Mouse (Mus musculus): ENCODE measurements at regions not wholly inside any gene's neighbourhood (a gene's known extent, or its start where the extent isn't known, plus 50 kb on each side); places are given as distances from the start of the nearest gene placed in this dataset.

DNA sequence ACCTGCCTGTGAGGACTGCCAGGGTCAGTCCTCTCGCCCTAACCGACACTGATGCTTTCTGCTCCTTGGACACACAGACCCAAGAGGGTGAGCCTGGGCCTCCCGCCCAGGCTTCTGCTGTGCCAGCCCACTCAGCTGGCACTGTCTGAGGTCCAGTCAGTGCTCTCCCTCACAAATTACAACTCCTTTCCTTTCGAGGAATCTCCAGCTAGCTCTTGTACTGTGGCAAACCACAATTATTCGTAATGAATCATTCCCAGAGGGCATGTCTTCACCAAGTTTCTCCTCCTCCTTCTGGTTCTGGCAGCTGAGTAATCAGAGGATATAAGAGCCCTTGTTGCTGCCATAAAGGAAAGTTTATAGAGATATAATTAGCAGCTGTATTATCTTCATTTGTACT, 155.2 kb downstream of the 9530068E07Rik start:
- DNase-seq = no peak

DNA sequence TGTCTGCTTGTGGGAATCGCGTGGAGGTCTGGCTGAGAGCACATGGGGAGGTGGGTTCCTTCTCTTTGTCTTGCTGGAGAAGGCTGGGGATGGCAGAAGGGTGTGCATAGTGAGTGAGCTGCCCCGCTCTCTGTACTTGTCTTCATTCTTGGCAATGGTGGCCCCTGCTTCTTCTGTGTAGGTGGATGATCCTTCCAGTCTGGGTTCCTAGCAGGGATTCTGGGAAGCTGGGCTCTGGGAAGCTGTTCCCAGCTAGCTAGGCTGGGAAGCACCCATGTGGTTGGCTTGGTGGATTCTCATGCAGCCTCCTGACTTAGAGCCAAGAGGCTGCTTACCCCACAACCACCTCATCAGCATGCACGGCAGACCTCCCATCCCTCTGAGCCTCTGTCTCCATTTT, 156.6 kb downstream of the 9530068E07Rik start:
- DNase-seq = no peak

GRCm38 (mm10) chr11:52557836-52558235, 161.6 kb downstream of the 9530068E07Rik start:
- DNase-seq = no peak

GRCm38 (mm10) chr11:52558782-52559181, 162.6 kb downstream of the 9530068E07Rik start:
- no peak for DNase-seq

DNA sequence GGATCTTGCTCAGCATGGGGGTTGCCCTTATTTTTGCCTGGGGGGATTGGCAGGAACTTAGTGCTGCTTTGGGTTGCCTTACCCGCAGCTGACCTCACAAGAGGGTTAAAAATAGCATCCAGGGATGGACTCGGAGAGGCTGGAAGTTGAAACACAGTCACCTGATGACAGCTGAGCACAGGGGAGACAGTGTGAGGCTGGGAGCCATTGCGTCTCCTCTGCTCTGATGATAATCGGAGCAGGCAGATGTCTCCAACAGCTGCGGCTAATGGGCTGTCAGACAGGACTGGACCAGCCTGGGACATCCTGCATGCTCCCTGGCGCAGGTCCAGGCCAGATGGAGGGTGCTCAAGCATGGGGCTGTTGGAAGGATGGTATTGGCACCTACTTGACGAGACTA, 165.1 kb downstream of the 9530068E07Rik start:
- DNase-seq = peak; percentile 71 to 86

DNA sequence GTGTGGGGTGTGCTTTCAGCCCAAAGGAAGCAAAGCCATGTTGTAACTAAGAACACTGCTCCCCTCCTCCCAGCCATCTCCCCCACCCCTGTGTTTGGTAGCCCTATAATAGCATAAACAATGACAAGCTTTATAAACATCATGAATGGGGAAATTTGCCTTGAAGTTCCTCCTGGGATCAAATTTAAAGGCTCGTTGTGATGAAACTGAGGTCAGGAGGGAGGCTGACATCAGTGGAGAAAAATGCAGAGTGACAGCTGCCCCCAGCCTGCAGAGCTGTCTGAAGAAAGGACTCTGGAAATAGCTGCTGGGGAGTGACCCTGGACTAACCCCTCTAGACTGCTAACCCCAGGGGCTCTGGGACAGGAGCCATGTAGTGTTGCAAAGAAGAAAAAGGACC, 169.2 kb downstream of the 9530068E07Rik start:
- DNase-seq = no peak

GRCm38 (mm10) chr11:52566026-52566425, 169.8 kb downstream of the 9530068E07Rik start:
- DNase-seq = no peak

DNA sequence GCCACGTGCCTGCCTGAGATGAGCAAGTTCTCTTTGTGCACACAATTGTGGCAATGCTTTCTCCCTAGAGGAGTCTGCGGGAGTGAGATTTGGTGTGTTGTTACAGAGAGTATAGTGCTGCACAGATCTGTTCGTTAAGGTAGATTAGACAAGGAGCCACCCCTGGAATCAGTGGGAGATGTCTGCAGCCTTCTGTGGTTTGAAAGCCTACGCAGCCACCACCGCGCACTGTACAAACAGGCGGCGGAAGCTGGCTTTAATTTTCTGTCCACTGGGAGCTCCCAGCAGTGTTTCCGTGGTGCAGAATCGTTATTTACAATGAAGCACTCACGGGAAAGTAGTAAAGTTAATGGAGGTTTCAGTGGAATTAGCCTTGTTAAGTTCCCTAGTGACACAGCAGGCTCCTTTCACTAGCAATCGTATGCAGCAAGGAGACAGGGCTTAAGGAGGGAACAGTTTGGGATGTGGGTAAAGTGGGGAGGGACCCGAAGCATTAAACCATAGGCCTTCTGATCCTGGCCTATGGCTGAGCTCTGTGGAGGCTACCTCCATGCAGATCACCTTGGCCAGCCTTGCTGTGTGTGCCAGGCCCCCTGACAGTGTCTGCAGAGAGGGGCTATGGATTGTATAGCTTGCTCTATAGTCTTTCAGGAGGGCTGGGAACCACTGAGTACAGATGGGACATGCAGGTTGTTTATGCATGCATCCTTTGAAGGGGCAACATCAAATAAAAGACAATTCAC, 171.9 kb downstream of the 9530068E07Rik start:
- no peak for DNase-seq

- DNase-seq = no peak
Measured at GRCm38 (mm10) chr11:52568794-52569193, 172.6 kb downstream of the 9530068E07Rik start.

DNA sequence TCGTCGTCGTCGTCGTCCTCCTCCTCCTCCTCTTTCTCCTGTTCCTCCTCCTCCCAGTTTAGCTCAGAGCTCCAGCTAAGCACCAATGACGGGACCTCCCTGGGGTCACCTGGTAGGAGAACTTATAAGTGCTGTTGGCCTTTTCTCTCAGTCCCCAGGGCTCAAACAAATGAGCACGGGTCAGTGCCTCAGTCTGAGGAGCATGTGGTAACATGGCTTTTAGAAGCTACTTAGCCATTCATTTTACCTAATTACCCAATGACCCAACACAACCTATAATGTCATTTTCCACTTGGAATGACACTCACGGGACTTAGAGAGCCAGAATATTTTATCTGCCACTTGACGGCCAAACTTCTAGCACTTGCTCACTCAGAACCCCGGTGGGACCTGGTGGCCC, 173.5 kb downstream of the 9530068E07Rik start:
- no peak for DNase-seq

- DNase-seq = no peak
Measured at GRCm38 (mm10) chr11:52578471-52578870, 182.2 kb downstream of the 9530068E07Rik start.

DNA sequence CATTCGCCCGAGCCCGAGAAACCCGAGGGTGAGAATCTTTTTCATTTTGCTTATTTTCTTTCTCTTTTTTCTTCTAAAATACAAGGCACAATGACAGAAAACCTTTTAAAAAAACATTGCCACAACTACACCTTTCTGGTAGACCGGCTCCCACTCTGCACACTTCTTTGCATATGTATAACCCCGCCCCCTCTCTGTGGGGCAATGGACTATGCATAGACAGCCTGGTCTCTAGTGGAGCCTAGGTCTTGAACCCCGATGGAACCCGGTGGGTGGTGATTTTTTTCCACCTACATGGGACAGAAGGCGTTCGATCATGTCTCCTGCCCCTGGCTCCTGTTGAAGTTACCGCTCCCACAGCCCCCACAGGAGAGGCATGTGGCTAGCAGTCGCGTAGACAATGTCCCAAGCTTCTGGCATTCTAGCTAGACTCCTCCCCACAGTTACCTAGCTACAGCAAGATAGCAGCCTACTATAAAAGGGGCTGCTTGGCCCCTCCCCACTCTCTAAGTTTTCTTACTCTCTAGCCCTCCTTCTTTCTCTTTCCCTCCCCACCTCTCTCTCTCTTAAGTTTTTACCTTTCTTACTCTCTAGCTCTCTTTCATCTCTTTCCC, 183.6 kb downstream of the 9530068E07Rik start:
- DNase-seq = no peak

GRCm38 (mm10) chr11:52591596-52592180, 172.7 kb upstream of the Fstl4 start:
- DNase-seq = peak in 1 of 2 experiments; percentile 31

DNA sequence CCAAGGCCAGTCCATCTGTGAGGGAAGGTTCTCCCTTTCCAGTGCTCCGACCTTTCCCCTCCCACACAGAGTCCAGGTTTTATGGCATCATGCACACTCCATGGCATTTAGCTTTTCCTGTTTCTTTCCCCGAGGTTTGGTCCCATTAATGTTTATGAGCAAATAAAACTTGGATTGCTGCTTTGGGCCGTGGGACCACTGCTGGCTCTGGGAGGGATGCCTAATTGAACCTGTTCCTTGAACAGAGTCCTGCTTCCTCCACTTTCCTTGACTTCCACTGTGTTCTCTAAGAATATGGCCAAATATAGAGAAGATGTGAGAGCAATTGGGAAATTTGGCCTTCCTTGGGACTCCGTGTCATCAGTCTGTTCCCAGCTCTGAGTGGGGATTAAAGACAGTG, 170.3 kb upstream of the Fstl4 start:
- DNase-seq = no peak

DNA sequence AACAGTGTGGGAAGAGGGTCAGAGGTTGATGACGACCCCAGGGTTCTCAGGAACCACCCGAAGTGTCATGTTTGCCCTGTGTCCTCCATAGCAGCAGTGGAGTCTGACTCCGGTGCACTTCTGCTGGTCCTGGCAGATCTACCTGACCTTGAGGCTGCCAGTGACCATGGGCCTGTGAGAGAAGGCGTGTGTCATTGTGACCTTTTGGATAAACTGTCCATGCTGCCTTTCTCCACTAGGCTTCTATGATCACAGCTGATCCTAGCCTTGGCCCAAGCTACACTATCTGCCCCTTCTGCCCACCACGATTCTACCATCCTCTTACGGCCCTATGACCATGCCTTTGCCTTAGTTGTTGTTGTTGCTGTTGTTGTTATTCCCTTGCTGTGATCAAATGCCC, 163.2 kb upstream of the Fstl4 start:
- no peak for DNase-seq

DNA sequence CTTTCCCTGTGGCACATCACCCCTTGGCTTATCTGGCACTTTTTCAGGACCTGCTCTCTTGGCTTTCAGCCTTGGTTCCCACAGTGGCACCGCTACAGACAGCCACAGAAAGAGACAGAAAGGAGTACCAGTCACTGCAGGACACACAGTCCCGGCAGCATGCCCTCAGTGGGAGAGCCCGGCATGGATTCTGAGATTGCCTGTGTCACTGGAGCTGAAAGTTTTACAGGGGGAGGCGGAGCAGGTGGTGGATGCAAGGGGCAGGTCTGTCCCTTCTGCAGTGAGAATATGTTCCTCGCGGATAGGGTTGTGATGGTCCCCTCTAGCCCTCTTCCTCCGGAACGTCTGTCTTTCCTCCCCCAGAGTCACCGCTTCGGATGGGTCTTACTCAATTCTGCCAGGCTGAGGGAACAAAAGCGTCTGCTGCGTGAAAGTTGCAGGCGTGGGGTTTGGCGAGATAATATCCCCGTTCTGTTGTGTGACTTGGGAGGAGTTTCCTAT, 162.3 kb upstream of the Fstl4 start:
- peak; percentile 30 to 55 for DNase-seq

DNA sequence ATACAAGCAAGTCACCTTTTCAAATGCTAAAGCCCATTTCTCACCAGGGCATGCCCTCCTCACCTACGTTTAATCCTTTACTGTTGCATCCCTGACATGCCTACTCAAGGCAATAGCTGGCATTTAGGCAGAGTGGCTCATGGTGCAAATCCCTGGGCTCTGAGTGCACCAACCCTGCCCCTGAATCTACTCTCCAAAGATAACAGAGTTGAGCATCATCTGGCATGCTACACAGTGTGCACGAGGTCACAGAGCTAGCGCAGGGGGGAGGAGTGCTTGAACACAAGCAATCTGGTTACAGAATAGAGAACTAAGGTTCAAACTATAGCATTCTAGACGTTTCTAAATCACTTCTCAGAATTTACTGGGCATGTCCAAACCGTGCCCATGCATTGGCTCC, 161.6 kb upstream of the Fstl4 start:
- no peak for DNase-seq

GRCm38 (mm10) chr11:52610681-52611165, 153.7 kb upstream of the Fstl4 start:
- no peak for DNase-seq

DNA sequence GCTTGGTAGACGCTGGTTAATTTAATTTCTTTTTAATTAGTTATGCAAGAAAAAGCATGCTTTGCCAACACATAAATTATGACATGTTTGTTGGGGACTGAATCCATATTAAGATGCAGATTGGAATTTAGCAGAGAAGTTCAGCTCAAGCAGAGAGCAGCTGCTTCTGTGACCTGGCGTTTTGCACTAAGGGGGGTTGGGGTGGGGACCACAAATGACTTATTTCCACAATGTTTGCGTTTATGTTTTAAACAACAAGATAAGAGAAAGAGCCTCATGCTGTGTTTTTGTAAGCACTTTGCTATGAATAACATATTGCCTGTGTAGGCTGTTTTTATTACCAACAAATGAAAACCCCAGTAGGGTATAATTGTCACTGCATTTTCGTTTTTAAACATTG, 148.8 kb upstream of the Fstl4 start:
- no peak for DNase-seq

DNA sequence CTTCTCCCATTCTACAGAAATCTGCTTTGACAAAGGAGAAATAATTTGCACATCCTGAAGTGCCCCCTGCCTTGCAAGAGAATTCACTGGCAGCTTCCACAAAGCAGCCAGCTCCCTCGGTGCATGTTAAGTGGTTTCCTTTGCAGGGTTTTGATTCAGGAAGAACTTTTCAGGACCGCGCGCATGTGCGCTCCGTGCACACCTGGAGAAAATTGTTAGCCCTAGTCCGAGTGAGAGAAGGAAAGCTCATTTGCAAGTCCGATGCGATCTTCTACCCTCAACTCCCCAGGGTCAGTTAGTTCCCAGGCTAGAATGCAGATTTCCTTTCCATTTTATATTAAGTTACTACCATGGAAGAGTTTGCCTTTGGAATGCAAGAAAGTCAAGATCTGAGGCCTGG, 145.8 kb upstream of the Fstl4 start:
- no peak for DNase-seq

DNA sequence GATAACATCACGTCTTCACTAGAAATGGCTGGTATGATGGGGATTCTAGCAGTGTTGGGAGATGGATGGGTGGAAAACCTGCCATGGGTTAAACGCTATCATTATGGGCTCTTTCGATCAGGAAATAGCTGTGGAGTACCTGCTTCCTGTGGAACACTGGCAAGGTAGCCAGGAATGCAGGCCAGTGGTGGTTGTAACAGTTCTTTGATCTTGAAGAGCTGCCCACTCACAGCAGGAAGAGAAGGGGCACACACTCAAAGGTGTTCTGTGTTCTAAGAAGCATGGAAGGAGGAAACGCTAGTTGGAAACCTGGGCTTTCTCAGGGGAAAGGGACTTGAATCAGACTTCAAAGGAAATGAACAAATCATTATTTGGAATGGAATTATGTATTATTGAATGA, 141.6 kb upstream of the Fstl4 start:
- DNase-seq = no peak

DNA sequence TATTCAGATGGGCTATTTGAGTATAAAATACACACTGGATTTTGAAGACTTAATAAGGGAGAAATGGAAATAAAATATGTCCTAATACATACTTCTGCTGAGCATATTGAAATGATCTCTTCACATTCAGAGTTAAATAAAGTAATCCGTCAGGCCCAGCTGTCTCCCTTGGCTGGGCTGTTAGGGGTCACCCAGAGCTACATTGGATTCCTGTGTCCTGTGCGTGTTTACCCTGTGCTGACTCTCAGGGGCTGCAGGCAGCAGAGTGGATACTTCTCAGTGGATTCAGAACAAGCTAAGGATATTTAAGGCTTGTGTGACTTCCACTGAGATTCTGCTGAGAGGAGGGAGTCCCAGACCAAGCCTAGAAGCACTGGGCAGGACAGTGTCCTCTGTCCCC, 135.6 kb upstream of the Fstl4 start:
- DNase-seq = no peak

- DNase-seq = no peak
Measured at GRCm38 (mm10) chr11:52629776-52630175, 134.7 kb upstream of the Fstl4 start.

DNA sequence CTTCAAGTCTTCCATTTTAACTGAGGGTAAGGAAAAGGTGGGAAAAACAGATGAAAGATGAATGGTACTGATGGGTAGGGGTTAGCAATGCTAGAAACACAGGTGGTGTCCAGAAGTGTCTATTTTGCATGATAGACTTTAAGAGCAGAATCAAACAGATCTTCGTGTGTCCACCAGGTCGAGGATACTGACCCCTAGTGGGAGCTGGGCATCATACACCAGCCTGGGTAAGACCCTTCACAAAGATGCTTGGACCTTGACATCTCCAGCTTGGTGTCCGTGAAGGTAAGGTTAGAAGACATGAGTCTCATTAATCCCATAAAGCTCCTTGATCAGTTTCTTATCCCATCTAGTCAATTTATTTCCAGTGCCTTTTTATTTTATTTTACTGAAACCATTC, 132.9 kb upstream of the Fstl4 start:
- DNase-seq = no peak

All from cerebellum, postnatal 14 days (tissue).